Mouse (Mus musculus): Measurements from ENCODE around the gene Ankfn1. TPM values are rescaled to one million over a fixed set of nuclear protein-coding genes. Genes with fewer than 3 reads are reported as not detected.

The Ankfn1 gene
- total RNA-seq, 2 experiments from 2014 or later: not detected

DNA sequence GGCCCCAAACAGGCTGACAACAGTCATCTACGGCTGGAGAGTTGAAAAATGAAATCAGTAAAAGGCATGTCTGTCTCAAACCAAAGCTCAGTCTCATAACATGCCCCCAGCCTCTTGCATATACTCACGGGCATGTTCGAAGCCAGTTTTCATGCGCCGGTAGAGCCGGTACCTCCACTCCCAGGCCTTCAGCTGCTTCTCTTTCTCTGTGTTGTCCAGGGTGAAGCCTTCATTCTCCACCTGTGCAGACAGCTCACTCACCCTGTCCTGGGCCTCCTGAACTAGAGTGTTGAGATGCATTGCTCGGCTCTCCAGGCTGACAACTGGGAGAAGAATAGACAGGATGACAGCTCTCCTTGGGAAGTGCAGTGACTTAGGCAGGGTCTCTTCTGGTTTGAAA, 272.4 kb downstream of the Ankfn1 start:
- intact Hi-C loops (cut with DNase I): no loop called here
- no peak for DNase-seq (ENCODE audit: low spot score)

DNA sequence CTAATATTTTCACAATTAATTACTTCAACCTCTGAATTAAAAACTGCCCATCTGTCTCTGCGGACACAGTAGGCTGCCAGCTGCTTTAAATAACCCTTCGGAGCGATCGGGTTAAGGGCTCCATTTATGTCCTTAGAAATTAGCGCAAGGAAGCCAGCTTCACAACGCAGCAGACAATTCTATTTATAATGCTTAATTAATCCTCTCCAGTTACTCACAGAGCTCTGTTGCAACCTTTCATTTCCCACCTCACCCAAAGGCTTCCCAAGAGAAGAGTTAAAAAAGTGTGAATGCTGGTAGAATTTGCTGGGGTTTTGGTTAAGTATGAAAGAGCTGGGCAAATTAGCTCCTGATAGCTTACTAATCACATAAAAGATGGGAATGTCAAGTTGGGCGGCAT, 275.7 kb downstream of the Ankfn1 start:
- intact Hi-C loops (cut with DNase I): no loop called here

DNA sequence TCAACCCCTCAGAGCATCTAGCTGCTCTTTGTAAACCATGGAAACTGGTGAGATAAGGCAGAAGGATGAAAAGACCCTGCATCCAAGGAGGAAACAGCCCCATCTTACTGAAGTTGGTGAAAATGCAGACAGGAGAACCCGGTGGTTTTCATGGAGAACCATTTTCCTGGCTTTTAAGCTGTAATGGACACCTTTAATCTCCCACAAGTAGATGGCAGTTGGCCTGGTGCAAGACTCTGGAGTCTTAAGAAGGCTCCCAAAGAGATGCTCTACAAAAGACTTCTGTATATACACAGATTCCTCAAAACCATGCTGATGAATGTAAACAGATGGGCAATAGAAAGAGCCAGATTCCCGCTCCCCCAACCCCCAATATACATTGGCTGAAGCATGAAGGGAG, 276.5 kb downstream of the Ankfn1 start:
- intact Hi-C loops (cut with DNase I): no loop called here

More for the DNA sequence above, 275.7 kb downstream of the Ankfn1 start:
- no peak for DNase-seq (ENCODE audit: low spot score)

DNA sequence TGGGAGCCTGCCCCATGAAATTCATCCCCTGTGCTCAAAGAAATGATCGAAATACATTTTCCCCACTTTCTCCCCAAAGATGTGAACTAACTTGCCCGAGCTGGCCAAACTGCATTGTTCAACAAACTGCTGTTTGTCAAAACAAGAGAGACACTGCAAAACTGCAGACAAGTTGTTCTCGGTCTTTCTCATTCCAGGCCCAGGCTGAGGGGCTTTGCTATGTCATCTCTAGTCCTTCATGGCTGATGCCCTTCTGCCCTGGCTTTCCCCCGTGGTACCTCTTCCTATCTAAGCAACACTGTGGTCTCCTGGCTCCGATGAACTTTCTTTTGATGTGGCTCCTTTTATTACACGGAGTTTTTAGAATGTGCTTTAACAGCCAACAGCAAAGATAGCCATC, 296.4 kb downstream of the Ankfn1 start:
- intact Hi-C loops (cut with DNase I): no loop called here
- no peak for DNase-seq (ENCODE audit: low spot score)

More for the DNA sequence above, 276.5 kb downstream of the Ankfn1 start:
- DNase-seq (ENCODE audit: low spot score): no peak

DNA sequence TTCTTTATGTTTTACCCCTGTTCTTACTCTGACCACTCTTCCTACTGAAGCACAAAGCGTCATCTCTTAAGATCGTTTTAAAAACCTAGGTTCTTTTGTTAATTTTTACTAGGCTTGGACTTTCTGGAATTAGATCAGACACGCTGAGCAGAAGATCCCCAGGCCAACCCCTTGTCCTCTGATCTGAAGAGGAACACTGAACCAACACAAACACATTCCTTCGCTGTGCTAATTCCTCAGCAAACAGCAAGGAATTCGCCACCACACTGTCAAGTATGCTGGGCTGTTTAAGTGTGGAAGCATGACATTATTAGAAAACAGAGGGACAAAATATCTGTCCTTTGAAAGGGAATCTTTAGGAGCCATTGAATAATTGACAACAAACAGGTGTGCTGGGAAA, 300.5 kb downstream of the Ankfn1 start:
- no peak for DNase-seq (ENCODE audit: low spot score)
- intact Hi-C loops (cut with DNase I): no loop called here

DNA sequence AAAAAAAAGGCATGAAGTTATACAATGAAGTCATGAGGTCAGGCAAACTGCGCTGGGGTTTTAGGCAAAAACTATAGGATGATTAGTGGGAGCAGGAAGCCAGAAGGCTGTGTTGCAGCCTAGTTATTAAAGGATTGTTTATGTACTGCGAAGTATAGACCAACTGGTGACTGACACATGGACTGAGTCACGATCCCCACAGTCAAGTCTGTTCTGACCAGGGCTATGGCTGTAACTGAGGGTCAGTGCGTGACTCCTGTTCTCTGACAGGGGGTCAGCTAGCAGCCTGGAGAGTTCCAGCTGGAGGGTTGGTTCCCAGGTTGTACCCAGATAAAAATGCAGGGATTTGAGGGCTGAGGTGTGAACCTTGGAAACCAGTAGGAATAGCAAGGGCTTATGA, 301.4 kb downstream of the Ankfn1 start:
- no peak for DNase-seq (ENCODE audit: low spot score)
- intact Hi-C loops (cut with DNase I): no loop called here

DNA sequence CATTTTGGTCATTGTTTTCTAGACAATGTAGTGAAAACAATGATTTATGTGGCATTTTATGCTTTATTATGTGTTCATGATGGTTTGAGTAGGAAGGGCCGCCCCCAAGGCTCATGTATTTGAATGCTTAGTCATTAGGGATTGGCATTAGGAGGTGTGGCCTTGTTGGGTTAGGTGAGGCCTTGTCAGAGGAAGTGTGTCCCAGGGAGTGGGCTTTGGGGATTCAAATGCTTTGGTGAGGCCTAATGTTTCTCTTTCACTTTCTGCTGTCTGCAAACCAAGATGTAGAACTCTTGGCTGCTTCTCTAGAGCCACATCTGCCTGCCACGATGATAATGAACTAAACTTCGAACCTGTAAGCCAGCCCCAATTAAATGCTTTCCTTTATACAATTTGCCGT, 304.6 kb downstream of the Ankfn1 start:
- no peak for DNase-seq (ENCODE audit: low spot score)
- intact Hi-C loops (cut with DNase I): no loop called here

DNA sequence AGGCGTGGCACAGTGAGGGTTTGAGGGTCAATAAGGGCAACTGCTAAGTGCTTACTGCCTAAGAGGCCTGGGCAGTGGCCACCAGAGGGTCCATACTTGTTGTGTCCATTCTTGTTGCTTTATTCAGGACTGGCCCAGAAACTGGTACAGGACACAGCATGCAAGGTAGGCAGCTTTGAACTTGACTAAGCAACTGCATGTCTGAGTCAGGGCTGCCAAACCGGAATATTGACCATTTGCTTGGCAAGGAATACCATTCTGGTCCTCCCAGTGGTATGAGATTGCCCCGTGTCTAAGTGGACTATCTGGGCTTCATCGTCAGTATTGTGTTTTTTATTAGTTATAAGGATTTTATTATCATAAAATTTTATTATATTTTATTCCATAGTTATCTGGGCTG, 312.1 kb downstream of the Ankfn1 start:
- no peak for DNase-seq (ENCODE audit: low spot score)
- intact Hi-C loops (cut with DNase I): no loop called here

DNA sequence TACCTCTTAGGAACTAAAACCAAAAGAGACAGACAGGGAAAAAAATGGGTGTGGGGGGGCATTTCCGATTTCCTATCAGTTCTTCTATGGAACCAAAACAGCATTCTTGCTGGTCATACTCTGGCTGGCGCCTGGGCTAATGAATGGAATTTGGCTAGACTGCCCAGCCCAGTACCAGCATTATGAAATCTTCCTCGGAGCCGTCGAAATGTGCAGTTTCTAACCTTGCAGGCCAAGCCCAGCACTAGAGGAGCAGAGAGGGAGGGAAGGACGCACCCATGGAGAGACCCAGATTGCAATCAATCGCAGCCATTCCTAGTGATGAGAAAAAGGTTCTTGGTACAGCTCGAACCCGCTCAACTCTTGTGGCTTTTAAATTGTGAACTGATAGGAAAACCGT, 315.2 kb downstream of the Ankfn1 start:
- intact Hi-C loops (cut with DNase I): no loop called here
- no peak for DNase-seq (ENCODE audit: low spot score)

DNA sequence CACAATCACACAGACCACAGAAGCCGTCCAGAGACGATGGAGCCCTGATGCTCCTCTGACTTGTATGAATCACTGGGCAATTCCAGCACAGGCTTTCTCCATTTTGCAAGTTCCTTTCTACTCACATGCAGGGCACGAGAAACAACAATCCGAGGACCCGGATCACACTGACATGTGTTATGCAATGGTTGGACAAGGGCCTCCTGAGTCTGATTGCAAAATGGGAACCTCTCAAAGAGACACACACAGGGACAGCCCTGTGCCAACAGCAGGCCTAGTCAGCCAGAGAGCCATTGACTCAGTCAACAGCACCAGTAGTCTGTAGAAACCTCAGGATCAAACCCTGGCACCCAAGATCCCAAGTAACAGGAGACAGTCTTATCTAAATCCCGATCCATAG, 318.0 kb downstream of the Ankfn1 start:
- peak; percentile 3 for DNase-seq (ENCODE audit: low spot score)
- intact Hi-C loops (cut with DNase I): no loop called here

DNA sequence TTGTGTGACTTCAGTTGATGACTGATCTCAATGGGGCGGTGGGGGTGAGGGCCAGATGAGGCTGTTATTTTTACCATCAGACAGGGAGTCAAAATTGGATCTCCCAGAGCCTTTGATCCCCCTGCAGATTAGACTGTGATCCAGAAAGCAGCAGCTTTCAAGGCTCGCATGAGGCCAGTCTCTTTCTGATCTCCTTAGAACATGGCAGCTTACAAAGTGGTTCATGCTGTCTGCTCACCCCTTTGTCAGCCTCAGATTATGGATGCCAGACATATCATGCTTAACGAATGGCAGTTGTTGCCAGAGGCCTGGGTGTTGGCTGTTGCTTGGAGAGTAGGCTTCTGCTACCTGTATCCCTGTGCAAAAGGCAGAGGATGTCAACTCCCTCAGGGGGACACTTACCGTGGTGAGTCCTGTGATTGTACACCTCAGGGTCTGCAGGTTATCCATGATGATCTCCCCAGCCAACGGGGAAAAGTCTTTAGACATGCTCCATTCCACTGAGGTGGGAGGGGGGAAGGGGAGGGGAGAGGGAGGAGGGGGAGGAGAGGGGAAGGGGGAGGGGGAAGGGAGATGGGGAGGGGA, 321.7 kb downstream of the Ankfn1 start:
- intact Hi-C loops (cut with DNase I): no loop called here
- no peak for DNase-seq (ENCODE audit: low spot score)

DNA sequence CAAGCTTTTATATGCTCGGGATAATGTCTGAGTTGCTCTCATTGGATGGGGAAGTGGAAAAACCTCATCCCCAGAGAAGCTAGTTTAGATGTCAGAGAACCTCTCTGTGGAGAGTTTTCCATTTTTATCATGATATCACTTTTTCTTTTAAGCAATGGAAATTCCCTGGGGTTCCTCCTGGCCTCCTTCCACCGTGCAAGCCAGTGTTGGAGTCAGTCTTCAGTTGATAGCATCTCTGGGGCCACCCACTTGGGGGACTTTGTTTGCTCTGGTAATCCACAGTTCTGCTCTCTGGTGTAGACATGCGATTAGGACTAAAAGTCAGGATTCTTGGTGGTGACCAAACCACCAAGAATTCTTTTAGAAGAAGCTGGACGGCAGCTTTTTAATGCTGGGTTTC, 322.8 kb downstream of the Ankfn1 start:
- intact Hi-C loops (cut with DNase I): no loop called here
- no peak for DNase-seq (ENCODE audit: low spot score)

DNA sequence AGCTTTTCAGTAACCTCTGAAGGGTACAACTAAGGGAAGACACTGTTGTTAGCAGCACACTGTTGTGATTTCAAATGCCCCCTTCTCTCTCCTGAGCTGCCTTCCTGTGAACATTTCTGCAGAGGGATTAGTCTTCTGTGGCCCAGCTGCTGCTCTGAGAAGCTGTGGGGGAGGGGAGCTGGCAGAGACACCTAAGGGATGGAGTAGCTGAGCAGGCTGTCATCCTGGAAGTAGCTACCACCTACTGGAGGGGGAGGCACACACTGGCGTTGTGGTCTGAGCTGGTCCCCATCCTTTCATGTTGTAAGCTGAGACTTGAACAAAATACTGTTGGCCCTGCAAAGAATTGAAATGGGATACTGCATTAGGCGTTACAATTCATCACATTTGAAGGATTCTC, 324.6 kb downstream of the Ankfn1 start:
- intact Hi-C loops (cut with DNase I): no loop called here

DNA sequence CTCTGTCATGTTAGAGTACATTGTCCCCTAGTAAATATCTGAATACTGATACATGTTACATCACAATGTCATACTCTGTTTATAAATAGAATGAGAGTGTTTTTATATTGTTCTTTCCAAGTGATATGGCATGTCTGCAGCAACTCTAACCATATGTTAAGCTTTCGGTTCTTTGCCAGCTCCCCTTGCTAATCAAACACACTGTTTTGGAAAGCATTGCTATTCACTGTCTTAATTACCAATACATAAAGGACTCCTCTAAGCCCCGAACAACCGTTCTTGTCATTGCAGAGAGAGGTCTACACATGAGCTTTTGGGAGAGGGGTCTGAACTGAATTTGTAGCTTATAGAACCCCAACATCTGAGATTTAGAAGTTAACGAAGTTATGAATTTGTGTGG, 327.0 kb downstream of the Ankfn1 start:
- DNase-seq (ENCODE audit: low spot score): no peak
- intact Hi-C loops (cut with DNase I): no loop called here

More for the DNA sequence above, 324.6 kb downstream of the Ankfn1 start:
- DNase-seq (ENCODE audit: low spot score): no peak

DNA sequence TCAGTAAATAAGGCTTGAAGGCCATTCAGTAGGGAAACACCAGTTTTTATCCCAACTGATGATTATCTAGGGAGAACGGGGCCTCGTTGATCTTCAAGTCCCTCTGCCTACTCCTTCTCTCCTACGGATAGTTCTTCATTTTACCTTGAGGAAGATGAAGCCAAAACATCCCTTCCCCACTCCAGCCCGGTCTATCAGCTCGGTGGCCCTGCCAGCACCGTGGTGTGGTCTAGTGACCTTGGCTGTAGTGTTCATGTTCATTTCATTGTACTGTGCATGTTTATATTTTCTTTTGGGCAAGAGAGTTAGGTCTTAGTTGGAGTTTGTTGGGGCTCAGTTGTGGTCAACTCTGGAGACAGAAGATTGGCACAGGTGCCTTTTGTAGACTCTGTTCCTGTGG, 328.5 kb downstream of the Ankfn1 start:
- DNase-seq (ENCODE audit: low spot score): no peak
- intact Hi-C loops (cut with DNase I): no loop called here

DNA sequence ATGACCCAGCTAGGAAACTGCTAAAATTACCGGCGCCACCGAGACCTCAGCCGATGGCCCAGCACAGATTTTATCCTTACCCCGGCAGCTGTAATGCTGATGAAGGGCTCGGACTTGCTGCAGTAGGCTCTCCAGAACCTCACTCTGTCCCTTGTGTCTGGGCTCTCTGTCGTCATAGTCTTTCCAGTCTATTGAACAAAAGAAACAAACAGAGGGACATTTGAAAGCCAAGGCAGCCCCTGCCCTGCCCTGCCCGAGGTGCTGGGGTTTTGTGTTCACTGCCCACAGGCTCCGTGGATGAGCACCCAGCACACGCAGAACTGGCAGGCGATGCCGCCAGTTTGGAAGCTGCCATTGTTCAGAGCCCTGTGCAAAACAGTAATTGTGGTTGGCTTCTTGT, 330.0 kb downstream of the Ankfn1 start:
- no peak for DNase-seq (ENCODE audit: low spot score)
- intact Hi-C loops (cut with DNase I): no loop called here

DNA sequence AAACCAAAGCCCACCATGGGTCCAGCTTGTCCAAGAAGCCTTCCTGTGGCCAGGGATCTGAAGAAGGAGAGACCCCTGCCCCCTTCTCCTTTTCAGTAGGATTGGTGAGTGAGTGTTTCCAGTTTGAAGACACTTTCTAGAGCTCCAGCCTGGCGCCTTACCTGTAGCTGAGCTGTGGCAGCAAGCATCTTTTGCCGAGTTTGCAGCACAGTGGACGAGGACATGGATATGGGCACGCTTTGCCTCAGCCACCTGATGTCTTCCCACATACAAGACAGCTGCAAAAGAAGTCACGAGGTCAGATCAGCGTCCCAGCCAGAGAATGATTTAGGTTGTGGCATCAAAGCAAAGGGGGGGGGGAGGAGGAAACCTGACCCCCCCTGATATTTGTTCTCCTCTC, 336.9 kb downstream of the Ankfn1 start:
- intact Hi-C loops (cut with DNase I): no loop called here
- DNase-seq (ENCODE audit: low spot score): no peak

DNA sequence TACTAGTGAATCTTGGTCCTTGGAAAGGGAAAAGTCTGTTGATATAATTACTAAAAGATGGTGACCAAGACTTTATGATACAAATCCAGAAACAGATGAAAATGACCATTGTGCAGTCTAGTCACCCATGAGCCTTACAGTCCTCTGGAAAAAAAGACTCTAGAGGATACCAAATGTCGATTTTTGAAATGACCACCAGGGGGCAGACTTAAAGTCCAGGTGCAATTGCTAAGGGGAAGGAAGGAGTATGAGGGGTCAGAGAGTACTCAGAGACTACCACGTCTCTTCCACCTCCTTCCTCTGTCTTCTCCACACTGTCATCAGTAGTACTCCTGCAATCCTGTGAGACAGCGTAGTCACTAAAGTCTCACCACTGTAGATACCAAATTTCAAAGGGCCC, 353.1 kb downstream of the Ankfn1 start:
- intact Hi-C loops (cut with DNase I): no loop called here
- no peak for DNase-seq (ENCODE audit: low spot score)

DNA sequence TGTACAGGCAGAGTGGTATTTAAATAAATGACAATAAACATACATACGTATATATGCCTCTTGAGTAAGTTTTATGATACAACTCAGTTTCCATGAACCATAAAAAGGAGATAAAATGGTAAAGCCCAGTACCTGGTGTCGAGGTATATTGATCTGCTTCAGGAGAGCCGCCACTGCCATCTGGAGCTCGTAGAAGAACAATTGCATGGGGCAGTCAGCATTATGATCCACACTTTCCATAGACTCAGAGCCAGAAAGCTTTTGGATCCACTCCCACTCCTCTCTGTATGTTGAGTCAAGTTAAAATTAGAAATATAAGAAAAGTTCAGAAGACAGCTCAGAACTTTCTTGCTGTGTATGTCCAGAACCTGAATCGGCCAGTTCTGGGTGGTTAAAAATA, 354.8 kb downstream of the Ankfn1 start:
- intact Hi-C loops (cut with DNase I): no loop called here

DNA sequence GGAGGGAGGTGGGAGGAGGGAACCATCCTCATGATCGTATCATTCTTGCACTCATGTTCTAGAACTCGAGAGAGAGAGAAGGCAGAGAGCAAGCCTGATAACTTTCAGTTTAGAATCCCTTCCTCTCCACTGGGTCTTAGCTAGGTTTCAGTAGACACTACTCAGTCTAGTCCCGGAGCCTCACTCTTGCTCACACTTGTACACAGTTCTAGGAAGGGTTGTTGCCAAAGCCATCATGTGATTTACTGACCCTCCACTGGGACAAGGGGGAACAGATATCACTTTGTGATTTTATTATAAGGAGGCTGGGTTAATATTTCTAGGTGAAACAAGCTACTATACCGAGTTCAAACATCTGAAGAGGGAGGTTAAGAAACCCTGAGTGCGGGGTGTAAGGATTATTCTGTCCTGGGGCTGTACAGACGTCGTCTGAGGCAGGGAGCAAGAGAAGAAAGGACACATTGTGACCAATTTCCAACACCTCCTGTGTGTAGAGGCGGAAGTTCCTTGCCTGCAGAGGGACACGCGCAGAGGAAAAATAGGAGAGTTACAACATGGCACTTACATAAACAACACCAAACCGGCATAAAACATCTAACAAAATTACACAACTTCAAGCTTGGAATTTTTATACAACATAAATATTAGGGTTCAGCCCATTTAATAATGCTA, 356.6 kb downstream of the Ankfn1 start:
- intact Hi-C loops (cut with DNase I): no loop called here
- DNase-seq (ENCODE audit: low spot score): no peak

More for the DNA sequence above, 354.8 kb downstream of the Ankfn1 start:
- DNase-seq (ENCODE audit: low spot score): no peak

DNA sequence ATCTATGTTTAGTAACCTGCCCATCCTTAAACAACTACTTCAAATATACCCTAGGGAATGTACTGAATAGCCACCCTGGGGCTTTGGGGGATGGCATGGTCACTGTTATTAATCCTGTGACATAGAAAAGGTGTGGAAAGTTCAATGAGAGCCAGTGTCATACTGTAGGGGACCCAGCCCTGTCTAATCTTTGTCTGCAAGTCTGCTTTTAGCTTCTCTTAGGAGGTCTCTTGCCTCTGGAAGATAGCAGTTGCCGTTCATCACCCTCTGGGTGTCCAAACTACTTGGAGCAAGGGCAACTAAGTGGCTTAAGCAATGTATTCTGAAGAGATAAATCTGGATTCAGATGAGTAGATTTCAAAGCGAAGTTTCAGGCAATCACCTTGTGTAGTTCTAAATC, 357.6 kb downstream of the Ankfn1 start:
- intact Hi-C loops (cut with DNase I): no loop called here
- no peak for DNase-seq (ENCODE audit: low spot score)

DNA sequence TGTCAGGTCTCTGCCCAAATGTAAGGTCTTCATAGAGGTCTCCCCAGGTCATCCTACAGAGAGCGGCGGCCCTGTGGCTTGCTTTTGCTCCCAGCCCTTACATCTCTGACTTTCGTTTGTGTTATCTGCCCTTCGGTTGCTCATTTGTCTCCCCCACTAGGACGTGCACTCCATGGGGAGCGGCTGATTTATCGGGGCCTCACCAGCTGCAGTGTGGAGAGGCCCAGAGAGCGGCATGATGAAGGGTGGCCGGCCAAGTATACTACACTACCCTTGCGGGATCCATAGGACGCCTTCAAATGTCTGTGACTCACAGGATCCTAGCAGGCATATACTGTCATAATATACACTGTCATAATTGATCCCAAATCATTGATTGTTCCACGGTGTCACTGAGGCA, 358.8 kb downstream of the Ankfn1 start:
- no peak for DNase-seq (ENCODE audit: low spot score)
- intact Hi-C loops (cut with DNase I): no loop called here

Data from heart, postnatal 25 days (tissue).